Mouse (Mus musculus) olfactory bulb, adult 2 months (tissue): ENCODE data around the gene Zbtb32.

ENCODE experiments used
- CTCF ChIP-seq: fragments of 200-500 bp; IDR thresholded peaks from 2 replicates; pipeline ENCODE4 v1.5.1; 2012; ENCODE audit warnings: low read depth, mild to moderate bottlenecking, low read length, moderate library complexity; ENCODE audit not compliant: insufficient read depth
- POLR2A ChIP-seq: fragments of 200-500 bp; IDR thresholded peaks from 2 replicates; pipeline ENCODE4 v1.6.1; 2012; ENCODE audit warnings: mild to moderate bottlenecking, low read depth, low read length, moderate library complexity; ENCODE audit not compliant: insufficient read depth

- TF ChIP-seq CTCF (no peak), POLR2A (no peak)
Measured at GRCm38 (mm10) chr7:30590927-30591604, 7.6 kb downstream of the Zbtb32 start.
